Mouse (Mus musculus) neural tube, embryonic 10.5 days (tissue): Measurements from ENCODE around the gene Nacc1.
"Not testable (repeated sequence)": the region's sequence is repeated elsewhere in the genome, so short reads cannot be mapped to it uniquely, and the experiment has no call there.

Source experiments
- DNase-seq: peaks from one replicate; pipeline ENCODE4 v3.0.0-alpha.2; 2017; ENCODE audit warnings: low spot score; ENCODE audit errors: extremely low spot score

Nacc1 gene

DNA sequence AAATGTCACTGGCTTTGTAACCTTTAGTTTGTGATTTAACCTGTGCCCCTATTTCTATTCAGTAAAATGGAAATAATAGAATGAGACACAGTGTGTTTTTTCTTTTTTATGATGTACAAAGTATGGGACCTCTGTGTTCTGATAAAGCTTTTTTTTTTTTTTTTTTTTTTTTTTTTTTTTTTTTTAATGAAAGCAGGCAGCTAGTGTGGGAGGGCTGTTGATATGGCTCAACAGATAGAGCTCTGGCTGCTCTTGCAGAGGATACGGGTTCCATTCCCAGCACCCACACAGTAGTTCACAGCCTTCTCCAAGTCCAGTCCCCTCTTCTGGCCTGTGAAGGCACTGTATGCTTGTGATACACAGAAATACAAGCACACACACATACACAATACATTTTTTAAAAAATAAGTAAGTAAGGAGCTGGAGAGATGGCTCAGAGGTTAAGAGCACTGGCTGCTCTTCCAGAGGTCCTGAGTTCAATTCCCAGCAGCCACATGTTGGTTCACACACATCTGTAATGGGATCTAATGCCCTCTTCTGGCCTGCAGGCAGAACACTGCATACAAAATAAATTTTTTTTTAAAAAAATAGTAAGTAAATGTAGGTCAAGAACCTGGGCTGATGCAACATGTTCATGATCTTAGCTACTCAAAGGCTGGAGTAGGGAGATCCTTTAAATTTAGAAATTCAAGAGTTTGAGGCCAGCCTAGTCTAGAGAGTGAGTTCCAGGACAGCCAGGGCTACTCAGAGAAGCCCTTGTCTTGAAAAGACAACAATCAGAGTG, 45.9 kb downstream of the Nacc1 start:
- DNase-seq, result no peak

DNA sequence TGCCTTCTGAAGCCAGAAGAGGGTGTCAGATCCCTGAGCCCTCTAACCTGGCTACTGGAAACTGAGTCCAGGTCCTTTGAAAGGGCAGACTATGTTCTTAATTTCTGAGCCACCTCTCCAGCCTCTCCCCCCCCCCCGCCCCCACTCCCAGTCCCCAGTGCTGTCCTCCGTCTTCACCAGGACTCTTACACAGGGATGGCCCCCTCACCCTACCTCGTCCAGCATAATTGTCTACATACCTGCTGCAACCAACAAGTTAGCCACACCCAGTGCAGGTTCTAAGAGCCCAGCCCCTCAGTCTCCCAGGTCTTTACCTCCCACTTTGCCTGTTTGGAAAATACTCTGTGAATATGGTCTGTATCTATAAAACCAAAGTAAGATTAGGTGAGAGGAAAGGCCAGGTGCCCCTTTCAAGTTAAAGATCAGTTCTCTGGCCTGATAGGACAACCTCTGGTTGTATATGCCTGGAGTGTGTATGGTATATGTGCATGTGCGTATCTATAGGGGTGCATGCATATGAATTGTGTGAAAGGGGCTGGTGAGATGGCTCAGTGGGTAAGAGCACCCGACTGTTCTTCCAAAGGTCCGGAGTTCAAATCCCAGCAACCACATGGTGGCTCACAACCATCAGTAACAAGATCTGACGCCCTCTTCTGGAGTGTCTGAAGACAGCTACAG, 46.9 kb downstream of the Nacc1 start:
- DNase-seq, result no peak

DNA sequence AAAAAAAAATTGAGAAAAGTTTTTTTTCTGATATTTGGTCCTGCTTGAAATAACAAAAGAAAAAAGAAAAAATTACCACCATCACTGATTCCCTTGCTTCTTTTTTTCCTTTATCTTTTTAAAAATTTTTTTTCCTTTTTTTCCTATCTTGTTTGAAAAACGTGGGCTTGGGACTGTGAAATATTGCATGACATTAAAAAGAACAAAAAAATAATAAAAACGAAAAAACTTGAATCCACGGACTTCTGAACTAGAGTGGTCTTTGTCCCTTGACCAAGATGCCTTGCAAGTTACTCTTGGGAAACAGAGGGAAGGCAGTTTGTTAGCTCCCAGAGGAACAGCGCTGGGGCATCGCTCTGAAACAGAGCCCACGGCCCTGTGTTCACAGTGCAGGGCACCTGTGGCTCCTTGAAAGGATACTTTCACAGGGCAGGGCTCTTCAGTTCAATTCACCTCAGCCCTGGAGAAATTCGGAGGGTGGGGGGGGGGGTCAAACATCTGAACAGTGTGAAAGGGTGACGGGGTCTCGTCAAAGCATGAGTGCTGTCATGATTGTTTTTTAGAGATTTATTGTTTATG, 47.6 kb downstream of the Nacc1 start:
- no peak for DNase-seq

DNA sequence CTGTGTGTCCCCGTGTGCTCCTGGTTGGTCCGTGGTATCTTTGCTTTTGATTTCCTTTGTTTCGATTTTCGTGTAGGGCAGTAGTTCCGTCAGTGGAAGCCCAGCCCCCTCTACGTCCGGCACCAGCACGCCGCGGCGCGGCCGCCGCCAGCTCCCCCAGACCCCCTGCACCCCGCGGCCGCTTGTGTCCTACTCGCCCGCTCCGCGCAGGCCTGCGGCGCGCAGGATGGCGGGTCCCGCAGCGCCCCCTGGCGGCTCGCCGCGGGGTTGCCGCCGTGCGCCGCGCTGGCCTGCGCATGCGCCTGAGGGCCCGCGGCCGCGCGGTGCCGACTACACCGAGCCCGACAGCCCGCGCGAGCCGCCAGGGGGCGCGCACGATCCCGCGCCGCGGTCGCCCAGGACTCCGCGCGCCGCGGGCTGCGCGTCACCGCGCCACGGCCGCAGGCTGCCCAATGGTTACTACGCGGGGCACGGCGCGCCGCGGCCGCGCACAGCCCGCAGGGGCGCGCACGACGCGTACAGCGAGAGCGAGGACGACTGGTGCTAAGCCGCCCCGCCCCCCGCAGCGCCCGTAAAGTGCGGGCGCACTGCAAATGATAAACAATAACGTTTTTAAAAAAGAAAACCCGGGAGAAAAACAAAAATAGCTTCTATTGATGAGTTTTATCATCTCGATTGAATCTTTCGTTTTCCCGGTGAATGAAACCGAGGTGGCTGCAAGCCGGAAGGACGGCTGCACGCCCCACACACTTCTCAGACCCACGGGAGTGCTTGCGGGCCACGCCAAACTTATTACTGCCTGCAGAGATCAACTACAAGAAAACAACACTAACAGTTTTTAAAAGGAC, 48.3 kb downstream of the Nacc1 start:
- peak; percentile 90 for DNase-seq

DNA sequence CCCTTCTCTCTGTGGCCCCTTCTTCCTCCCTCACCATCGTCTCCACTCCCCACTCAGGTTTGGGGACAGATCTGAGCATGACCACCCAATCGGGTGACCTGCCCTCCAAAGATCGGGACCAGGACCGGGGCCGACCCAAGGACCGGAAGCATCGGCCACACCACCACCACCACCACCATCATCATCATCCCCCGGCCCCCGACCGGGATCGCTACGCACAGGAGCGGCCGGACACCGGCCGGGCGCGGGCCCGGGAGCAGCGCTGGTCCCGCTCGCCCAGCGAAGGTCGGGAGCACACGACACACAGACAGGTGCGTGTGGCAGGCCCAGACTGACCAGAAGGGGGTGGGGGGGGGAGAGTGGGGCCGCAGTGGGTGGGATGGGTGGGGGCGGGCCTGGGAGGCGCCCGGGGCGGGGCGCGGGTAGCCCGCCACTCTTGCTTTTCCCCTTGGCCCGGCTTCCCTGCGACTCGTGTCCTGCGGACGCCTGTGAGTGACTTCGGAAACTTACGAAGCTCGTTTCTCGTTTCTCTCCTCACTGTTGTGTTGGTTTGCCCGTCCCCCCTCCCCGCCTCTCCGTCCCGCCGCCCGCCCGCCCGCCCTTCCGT, 49.0 kb downstream of the Nacc1 start:
- DNase-seq, result peak; percentile 69

DNA sequence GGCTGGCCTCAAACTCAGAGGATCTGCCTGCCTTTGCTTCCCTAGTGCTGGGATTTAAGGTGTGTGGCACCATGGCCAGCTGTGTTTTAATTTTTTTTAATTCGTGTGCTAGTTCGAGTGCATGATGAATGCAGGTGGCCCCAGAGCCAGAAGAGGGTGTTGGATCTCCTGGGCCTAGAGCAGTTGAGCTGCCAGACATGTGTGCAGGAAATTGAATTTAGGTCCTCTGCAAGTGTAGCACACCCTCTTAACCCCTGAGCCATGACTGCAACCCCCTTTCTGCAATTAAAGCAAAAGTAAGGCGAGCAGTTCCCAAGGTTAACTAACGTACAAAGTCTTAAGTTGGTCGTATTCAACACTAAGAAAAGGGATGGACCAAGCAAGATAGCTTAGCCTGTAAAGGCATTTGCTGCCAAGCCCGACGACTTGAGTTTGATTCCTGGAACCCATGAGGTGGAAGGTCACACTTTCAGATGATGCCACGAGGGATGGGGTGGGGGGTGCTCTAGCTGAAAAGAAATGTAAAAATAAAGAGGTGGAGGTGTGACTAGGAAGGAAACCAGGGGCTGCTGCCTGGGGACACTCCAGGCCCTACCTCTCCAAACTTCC, 49.6 kb downstream of the Nacc1 start:
- no peak for DNase-seq

DNA sequence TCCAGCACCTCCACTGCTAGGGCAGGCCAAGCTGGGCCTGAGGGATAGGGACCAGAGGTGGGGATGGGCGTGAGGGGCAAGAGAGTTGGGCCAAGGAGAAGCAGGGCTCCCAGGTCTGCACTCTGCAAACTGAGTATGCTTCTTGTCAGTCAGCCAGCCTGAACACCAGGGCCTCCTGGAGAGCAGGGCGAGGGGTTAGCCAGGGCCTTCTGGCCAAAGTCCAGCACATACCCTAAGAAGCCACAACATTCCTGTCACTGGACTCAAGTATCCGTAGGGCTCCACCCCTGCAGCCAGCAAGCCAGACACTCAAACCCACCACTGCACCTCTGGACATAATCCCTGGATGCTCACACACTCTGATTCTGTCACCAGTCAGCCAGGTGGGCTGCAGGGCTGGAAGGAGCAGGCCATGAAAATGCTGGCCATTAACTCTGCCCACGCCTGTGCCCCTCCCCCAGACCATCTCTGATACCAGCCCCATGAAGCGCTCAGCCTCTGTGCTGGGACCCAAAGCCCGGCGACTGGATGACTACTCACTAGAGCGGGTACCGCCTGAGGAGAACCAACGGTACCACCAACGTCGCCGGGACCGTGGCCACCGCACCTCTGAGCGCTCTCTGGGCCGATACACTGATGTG, 51.5 kb downstream of the Nacc1 start:
- no peak for DNase-seq

DNA sequence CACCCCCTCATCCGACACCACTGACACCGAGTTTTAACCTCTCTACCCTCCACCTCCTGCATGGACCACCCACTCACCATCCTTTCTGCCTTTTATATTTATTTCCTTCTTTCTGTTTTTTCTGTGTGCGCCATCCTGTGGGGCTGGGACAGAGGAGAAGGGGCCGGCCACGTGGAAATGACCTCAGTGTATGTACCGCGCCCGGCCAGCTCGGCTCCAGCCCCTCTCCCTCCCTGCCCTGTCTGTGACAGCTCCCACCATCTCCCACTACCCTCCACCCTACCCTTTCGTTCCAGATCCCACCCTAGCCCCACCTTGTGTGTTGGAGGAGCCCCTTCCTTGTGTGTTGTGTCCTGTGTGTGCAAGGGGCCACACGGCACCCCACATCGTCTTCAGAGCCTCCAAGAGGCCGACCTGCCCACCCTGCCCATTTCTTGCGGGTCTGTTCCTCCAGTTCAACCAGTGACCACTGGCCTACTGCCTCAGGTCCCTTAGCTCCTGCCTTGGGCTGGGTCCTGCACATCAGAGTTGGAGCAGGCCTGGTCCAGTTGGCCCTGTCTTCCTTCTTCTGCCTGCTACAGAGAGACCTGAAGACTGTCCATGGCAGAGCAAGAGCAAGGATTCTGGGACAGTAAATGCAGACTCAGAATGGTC, 52.1 kb downstream of the Nacc1 start:
- DNase-seq, result no peak

DNA sequence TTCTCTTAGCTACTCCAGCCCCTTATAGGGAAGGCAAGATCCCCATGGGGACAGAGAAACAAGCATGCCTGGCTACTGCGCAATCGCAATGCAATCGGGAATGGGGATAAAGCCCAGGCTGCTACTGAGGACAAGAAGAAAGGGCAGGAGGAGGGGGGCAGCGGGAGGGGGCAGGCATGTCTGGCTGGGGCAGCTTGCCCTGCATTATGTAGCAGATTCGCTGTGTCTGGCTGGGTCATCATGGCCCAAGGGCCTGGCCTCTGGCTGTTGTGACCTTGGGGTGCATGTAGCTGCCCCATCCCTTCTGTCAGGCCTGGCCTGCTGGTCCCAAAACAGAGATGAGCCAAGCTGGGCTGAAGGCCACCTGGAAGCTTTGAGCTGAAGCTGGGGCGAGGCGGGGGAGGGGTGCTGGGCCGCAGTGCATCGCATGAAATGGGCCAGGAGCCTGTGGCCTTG, 52.8 kb downstream of the Nacc1 start:
- peak; percentile 49 for DNase-seq

DNA sequence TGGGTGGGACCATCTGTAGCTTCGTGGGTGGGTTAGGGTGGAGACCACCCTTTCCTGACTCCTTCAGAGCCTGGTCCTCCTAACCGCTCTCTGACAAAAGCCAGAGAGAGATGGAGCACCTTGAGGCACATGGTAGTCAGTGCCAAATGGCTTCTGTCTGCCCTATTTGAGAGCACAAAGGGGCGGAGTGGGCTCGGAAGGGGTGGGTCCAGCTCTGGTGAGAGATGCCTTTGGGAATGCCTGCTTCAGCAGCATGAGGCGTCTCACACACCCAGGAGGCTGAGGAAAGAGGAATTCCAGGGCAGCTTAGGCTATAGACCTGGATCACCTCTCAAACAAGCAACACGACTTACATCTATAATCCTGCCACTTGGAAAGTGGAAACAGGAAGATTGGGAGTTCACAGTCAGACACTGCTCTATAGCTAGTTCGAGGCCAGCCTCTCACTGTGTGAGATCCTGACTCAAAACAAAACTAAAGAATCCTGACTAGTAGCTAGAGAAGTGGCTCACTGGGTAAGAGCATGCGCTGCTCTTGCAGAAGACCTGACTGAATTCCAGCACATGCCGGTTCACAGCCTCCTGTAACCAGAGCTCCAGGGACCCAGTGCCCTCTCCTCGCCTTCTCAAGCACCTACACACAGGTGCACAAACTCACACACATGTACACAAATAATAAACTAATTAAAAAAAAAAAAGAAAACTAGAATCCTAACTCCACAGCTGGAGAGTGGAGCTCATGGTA, 53.6 kb downstream of the Nacc1 start:
- DNase-seq, result no peak

DNA sequence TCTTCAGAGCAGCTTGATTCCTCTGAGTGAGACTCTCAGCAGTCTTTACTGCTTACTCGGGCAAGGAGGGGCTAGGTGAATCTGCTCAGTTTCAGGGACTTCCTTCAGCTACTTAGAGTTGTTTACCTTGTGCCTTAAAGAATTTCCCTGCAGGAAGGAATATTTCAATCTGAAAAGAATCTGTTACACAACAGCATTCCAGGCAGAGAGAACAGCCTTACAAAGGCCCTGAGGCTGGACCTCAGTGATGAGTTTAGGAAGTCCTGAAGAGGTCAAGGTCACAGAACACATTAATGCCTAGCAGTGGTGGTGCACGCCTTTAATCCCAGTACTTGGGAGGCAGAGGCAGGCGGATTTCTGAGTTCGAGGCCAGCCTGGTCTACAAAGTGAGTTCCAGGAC, 55.8 kb downstream of the Nacc1 start:
- no peak for DNase-seq

DNA sequence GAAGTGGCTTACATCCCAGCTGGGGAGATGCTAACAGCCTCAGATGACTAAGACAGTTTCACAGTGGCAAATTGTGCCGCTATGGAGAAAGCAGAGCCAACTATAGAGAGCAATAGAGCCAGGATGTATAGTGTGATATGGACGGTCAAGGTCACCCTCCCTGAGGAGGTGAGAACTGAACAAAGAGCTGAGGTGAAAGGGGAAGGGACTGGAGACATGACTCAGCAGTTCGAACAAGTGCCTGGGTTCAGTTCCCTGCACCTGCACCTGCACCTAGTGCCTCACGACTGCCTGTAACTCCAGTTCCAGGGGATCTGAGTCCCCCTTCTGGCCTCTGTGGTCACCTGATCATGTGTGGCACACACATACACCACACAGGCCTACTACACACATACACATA, 57.5 kb downstream of the Nacc1 start:
- DNase-seq, result no peak

DNA sequence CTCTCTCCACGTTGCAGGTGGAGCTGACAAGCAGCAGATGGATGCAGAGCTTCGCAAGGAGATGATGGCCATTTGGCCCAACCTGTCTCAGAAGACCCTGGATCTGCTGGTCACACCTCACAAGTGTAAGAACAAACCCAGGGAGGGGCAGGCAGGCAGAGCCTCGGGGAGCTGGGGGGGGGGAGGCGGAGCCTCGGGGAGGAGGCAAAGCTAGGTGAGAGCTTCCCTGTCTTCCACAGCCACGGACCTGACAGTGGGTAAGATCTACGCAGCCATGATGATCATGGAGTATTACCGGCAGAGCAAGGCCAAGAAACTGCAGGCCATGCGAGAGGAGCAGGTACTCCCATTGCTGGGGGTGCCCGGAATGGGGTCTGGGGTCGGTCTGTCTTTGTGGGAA, 58.1 kb downstream of the Nacc1 start:
- no peak for DNase-seq

DNA sequence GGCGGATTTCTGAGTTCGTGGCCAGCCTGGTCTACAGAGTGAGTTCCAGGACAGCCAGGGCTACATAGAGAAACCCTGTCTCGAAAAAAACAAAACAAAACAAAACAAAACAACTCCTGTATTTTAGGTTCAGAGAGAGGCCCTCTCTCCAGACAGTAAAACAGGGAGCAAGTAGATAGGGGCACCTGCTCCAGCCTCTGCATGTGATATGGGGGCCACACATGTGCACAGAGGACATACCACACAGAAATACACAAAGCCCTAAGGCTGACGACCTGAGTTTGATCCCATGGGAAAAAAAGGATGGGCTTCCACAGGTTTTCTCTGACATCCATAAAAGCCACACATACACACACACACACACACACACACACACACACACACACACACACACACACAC, 64.2 kb downstream of the Nacc1 start:
- DNase-seq, result not testable (repeated sequence)

DNA sequence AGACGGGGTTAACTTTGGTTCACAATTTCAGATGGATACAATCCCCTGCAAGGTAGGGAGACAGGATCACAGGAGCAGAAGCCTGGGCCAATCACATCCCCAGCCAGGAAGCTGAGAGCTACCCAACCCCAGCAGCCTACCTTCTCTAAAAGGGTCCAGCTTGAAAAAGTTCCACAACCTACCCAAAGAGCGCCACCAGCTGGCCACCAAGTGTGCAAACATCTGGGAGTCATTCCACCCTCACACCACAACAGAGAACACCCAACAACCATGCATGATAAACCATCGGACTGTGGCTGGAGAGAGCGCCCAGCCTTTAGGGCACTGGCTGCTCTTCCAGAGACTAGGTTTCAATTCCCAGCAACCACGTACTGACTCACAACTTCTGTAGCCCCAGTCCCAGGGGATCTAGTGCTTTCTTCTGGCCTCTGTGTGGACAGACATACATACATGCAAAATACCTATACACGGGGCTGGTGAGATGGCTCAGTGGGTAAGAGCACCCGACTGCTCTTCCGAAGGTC, 66.5 kb downstream of the Nacc1 start:
- no peak for DNase-seq
